Mouse (Mus musculus): Measurements from ENCODE around the gene Kmt2e. TPM values are rescaled to one million over a fixed set of nuclear protein-coding genes. Genes with fewer than 3 reads are reported as not detected.
A peak's percentile ranks its signal among the peaks of the same experiment; 100 is the strongest.

The Kmt2e gene
- total and polyA plus RNA-seq, 3 experiments, result 7.2 to 29.7 (median 21.3) TPM

- H3K4me2 ChIP-seq (ENCODE audit: insufficient read depth, low read depth, poor library complexity, severe bottlenecking), result peak overlapping the region; percentile 90
- dilution Hi-C loops (cut with MboI; ENCODE audit: extremely low pct_ligation_motif_present, extremely low pct_unique_long_range_greater_than_20kb, low sequenced_read_pairs), result no loop called here
- peaks cover 2 to 22% of the 10 kb centered on the region in 2 experiments; a peak in 3 of 4 replicates for H3K4me1 ChIP-seq (ENCODE audit: control insufficient read depth in 1 of 2, insufficient read depth in 2 of 2)
- peaks cover 0 to 2% of the 10 kb centered on the region in 2 experiments for H3K36me3 ChIP-seq (replicated peaks in 1 of 2; ENCODE audit: control insufficient read depth in 1 of 2, insufficient read depth in 1 of 2, low read length in 1 of 2)
- TF ChIP-seq CHD2 (IDR thresholded peaks at IDR 0.05; ENCODE audit: low read length) (no peak), BHLHE40 (IDR thresholded peaks at IDR 0.05; ENCODE audit: low read depth, low read length) (peak; percentile 47), TBP (conservative IDR thresholded peaks at IDR 0.05; ENCODE audit: low read depth, low read length) (peak; percentile 27; the same call in 1 of the 2 replicates), USF1 (IDR thresholded peaks at IDR 0.05; ENCODE audit: low read depth, low read length) (no peak)
- no peaks in the 10 kb centered on the region for H3K9me3 ChIP-seq (replicated peaks; ENCODE audit: low read length)
- no peak overlapping the region for H3K27ac ChIP-seq (ENCODE audit: insufficient read depth, low read depth)
- H3K79me2 ChIP-seq (replicated peaks; ENCODE audit: control insufficient read depth, extremely low read depth, insufficient read depth, poor library complexity, severe bottlenecking), result peaks cover 65% of the 10 kb centered on the region
- H3K4me3 ChIP-seq (replicated peaks in 1 of 3; ENCODE audit: low read depth in 2 of 3, low read length in 2 of 3, poor library complexity in 1 of 3), result peak overlapping the region; percentile 54 to 98 (median 70)
- H3K9ac ChIP-seq (ENCODE audit: insufficient read depth, low read depth), result peak overlapping the region; percentile 89; the same call in 1 of the 2 replicates
- H3K27me3 ChIP-seq (replicated peaks), result no peaks in the 10 kb centered on the region
- in situ Hi-C loops (cut with MboI; ENCODE audit: low pct_ligation_motif_present, low pct_unique_long_range_greater_than_20kb, low sequenced_read_pairs), result no loop called here
- DNase-seq (ENCODE audit: extremely low read depth), result no peak
Measured at GRCm38 (mm10) chr5:23436735-23437134, 2.5 kb downstream of the Kmt2e start.

- dilution Hi-C loops (cut with MboI; ENCODE audit: extremely low pct_ligation_motif_present, extremely low pct_unique_long_range_greater_than_20kb, low sequenced_read_pairs), result no loop called here
- Histone ChIP-seq H3K27me3 (replicated peaks) (no peaks in the 10 kb centered on the region), H3K9ac (ENCODE audit: insufficient read depth, low read depth) (no peak overlapping the region), H3K9me3 (replicated peaks; ENCODE audit: low read length) (no peaks in the 10 kb centered on the region), H3K27ac (ENCODE audit: insufficient read depth, low read depth) (no peak overlapping the region), H3K36me3 (replicated peaks in 1 of 2; ENCODE audit: control insufficient read depth in 1 of 2, insufficient read depth in 1 of 2, low read length in 1 of 2) (peaks cover 0 to 5% of the 10 kb centered on the region in 2 experiments), H3K4me1 (ENCODE audit: control insufficient read depth in 1 of 2, insufficient read depth in 2 of 2) (peaks cover 7 to 37% of the 10 kb centered on the region in 2 experiments; a peak in 3 of 4 replicates), H3K4me2 (ENCODE audit: insufficient read depth, low read depth, poor library complexity, severe bottlenecking) (no peak overlapping the region; the same call in 1 of the 2 replicates), H3K4me3 (replicated peaks in 1 of 3; ENCODE audit: low read depth in 2 of 3, low read length in 2 of 3, poor library complexity in 1 of 3) (no peak overlapping the region), H3K79me2 (replicated peaks; ENCODE audit: control insufficient read depth, extremely low read depth, insufficient read depth, poor library complexity, severe bottlenecking) (peaks cover 78% of the 10 kb centered on the region)
- in situ Hi-C loops (cut with MboI; ENCODE audit: low pct_ligation_motif_present, low pct_unique_long_range_greater_than_20kb, low sequenced_read_pairs), result no loop called here
- no peak for TF ChIP-seq USF1 (IDR thresholded peaks at IDR 0.05; ENCODE audit: low read depth, low read length)
- no peak for TF ChIP-seq TCF12 (IDR thresholded peaks at IDR 0.05; ENCODE audit: low read depth, low read length)
- TF ChIP-seq JUN (IDR thresholded peaks at IDR 0.05; ENCODE audit: insufficient read depth, low read depth, low read length), result no peak
- no peak for TF ChIP-seq CHD1 (IDR thresholded peaks at IDR 0.05; ENCODE audit: low read depth, low read length)
- no peak for TF ChIP-seq MAX (IDR thresholded peaks at IDR 0.05; ENCODE audit: low read length)
- TF ChIP-seq JUND (conservative IDR thresholded peaks at IDR 0.05; ENCODE audit: low read depth, low read length), result no peak
- TF ChIP-seq NRF1 (IDR thresholded peaks at IDR 0.05; ENCODE audit: low read depth, low read length), result no peak
- no peak for TF ChIP-seq CHD2 (IDR thresholded peaks at IDR 0.05; ENCODE audit: low read length)
- TF ChIP-seq EP300 (IDR thresholded peaks at IDR 0.05; ENCODE audit: low read length), result no peak
- no peak for TF ChIP-seq MYC (IDR thresholded peaks at IDR 0.05; ENCODE audit: low read depth, low read length)
- no peak for TF ChIP-seq HCFC1 (IDR thresholded peaks at IDR 0.05; ENCODE audit: low read depth, low read length)
- TF ChIP-seq POLR2A (IDR thresholded peaks at IDR 0.05; ENCODE audit: low read depth, low read length), result no peak
- TF ChIP-seq GABPA (IDR thresholded peaks at IDR 0.05; ENCODE audit: insufficient replicate concordance, low read depth, low read length), result no peak
- no peak for TF ChIP-seq CTCF (conservative IDR thresholded peaks at IDR 0.05 in 1 of 2, IDR thresholded peaks at IDR 0.05 in 1 of 2; ENCODE audit: low read depth in 2 of 2, low read length in 2 of 2)
- TF ChIP-seq ZNF384 (IDR thresholded peaks at IDR 0.05; ENCODE audit: low read depth, low read length), result no peak
- TF ChIP-seq TBP (conservative IDR thresholded peaks at IDR 0.05; ENCODE audit: low read depth, low read length), result no peak
- TF ChIP-seq UBTF (IDR thresholded peaks at IDR 0.05; ENCODE audit: low read depth, low read length), result no peak
- no peak for TF ChIP-seq MAFK (IDR thresholded peaks at IDR 0.05; ENCODE audit: insufficient replicate concordance, low read length)
- TF ChIP-seq ZMIZ1 (IDR thresholded peaks at IDR 0.05; ENCODE audit: low read depth, low read length), result no peak
- no peak for TF ChIP-seq IRF4 (IDR thresholded peaks at IDR 0.05; ENCODE audit: low read depth, low read length)
- DNase-seq (ENCODE audit: extremely low read depth), result no peak
Measured at GRCm38 (mm10) chr5:23439857-23440256, 5.6 kb downstream of the Kmt2e start.

Measured in CH12.LX (cell line).